Comparison of ENCODE assay signal across 8 mouse cellular contexts in genomic region chr10:88730571-88731495, GRCm38 (mm10). TPM values are rescaled to one million over a fixed set of nuclear protein-coding genes. Genes with fewer than 3 reads are reported as not detected.
DNase-seq lines count a peak whose midpoint lies in the region; ATAC-seq and TF ChIP-seq lines count a peak whose summit lies in the region.

TSS of gene Arl1 (plus strand) at chr10:88730858.

- TF ChIP-seq CTCF in liver, embryonic 14.5 days (IDR thresholded peaks at IDR 0.05; ENCODE audit: low read depth) = peak; percentile 8; the same call in 1 of the 2 replicates
- TF ChIP-seq CTCF in stomach, postnatal 0 days (IDR thresholded peaks at IDR 0.05; ENCODE audit: low read depth) = peak; percentile 45

- TF ChIP-seq EP300 in liver, embryonic 14.5 days (IDR thresholded peaks at IDR 0.05; ENCODE audit: low read depth) = no peak
- no peak for TF ChIP-seq EP300 in stomach, postnatal 0 days (optimal IDR thresholded peaks at IDR 0.05)

- H3K4me3 ChIP-seq in forebrain, embryonic 10.5 days = peak within 1 kb of the TSS; percentile 96
- H3K4me3 ChIP-seq in heart, embryonic 15.5 days = peak within 1 kb of the TSS; percentile 99
- peak within 1 kb of the TSS; percentile 80 to 83 for H3K4me3 ChIP-seq in liver, embryonic 14.5 days (ENCODE audit: insufficient read depth in 1 of 2, low read depth in 2 of 2, low read length in 2 of 2)
- H3K4me3 ChIP-seq in neural tube, embryonic 11.5 days (ENCODE audit: low read depth, low read length) = peak within 1 kb of the TSS; percentile 98
- peak within 1 kb of the TSS; percentile 97 for H3K4me3 ChIP-seq in stomach, postnatal 0 days (ENCODE audit: low read depth, low read length)

- under 1% methylated on average over 65 of the region's 65 CpGs for WGBS in forebrain, embryonic 10.5 days
- 1% methylated on average over 65 of the region's 65 CpGs for WGBS in heart, embryonic 15.5 days
- WGBS in liver, embryonic 14.5 days (ENCODE audit: insufficient replicate concordance) = under 1% methylated on average over 63 of the region's 65 CpGs
- under 1% methylated on average over 65 of the region's 65 CpGs for WGBS in neural tube, embryonic 11.5 days
- under 1% methylated on average over 65 of the region's 65 CpGs for WGBS in stomach, postnatal 0 days

- no peaks in the 10 kb centered on the region for H3K9me3 ChIP-seq in forebrain, embryonic 10.5 days
- no peaks in the 10 kb centered on the region for H3K9me3 ChIP-seq in heart, embryonic 15.5 days (replicated peaks)
- H3K9me3 ChIP-seq in liver, embryonic 14.5 days (ENCODE audit: control insufficient read depth, low read length) = no peaks in the 10 kb centered on the region
- no peaks in the 10 kb centered on the region for H3K9me3 ChIP-seq in neural tube, embryonic 11.5 days (ENCODE audit: control insufficient read depth, low read length)
- no peaks in the 10 kb centered on the region for H3K9me3 ChIP-seq in stomach, postnatal 0 days (ENCODE audit: control insufficient read depth, low read length)

- H3K4me2 ChIP-seq in heart, embryonic 15.5 days = peak within 1 kb of the TSS; percentile 93
- H3K4me2 ChIP-seq in liver, embryonic 14.5 days (ENCODE audit: low read depth) = peak within 1 kb of the TSS; percentile 86
- peak within 1 kb of the TSS; percentile 92 for H3K4me2 ChIP-seq in neural tube, embryonic 11.5 days (ENCODE audit: low read depth)
- H3K4me2 ChIP-seq in stomach, postnatal 0 days (replicated peaks; ENCODE audit: low read depth) = peak within 1 kb of the TSS; percentile 77

- peak; percentile 66 for ATAC-seq in CD4-positive, CD25-positive, alpha-beta regulatory T cell, adult 4 months
- peak; percentile 96 for ATAC-seq in heart, embryonic 15.5 days (replicated peaks; ENCODE audit: insufficient number of reproducible peaks, insufficient read depth, low FRiP score, low read depth)
- ATAC-seq in liver, embryonic 14.5 days (ENCODE audit: insufficient read depth) = peak; percentile 87
- ATAC-seq in neural tube, embryonic 11.5 days (ENCODE audit: insufficient read depth, low FRiP score, low TSS enrichment) = peak; percentile 90
- peak; percentile 95 for ATAC-seq in stomach, postnatal 0 days (ENCODE audit: low FRiP score, low TSS enrichment)

- peaks cover 17% of the 10 kb centered on the region for H3K4me1 ChIP-seq in forebrain, embryonic 10.5 days
- H3K4me1 ChIP-seq in heart, embryonic 15.5 days (replicated peaks) = peaks cover 12% of the 10 kb centered on the region
- peaks cover 6 to 8% of the 10 kb centered on the region in 2 experiments for H3K4me1 ChIP-seq in liver, embryonic 14.5 days (replicated peaks; ENCODE audit: control insufficient read depth in 2 of 2, insufficient read depth in 2 of 2, low read length in 1 of 2)
- peaks cover 10% of the 10 kb centered on the region for H3K4me1 ChIP-seq in neural tube, embryonic 11.5 days (ENCODE audit: control insufficient read depth, insufficient read depth, low read length)
- H3K4me1 ChIP-seq in stomach, postnatal 0 days (replicated peaks; ENCODE audit: control insufficient read depth, insufficient read depth) = no peaks in the 10 kb centered on the region

- no peaks in the 10 kb centered on the region for H3K27me3 ChIP-seq in forebrain, embryonic 10.5 days (ENCODE audit: poor library complexity, severe bottlenecking)
- H3K27me3 ChIP-seq in heart, embryonic 15.5 days = peaks cover 6% of the 10 kb centered on the region
- no peaks in the 10 kb centered on the region for H3K27me3 ChIP-seq in liver, embryonic 14.5 days (ENCODE audit: control insufficient read depth, insufficient read depth, low read length)
- H3K27me3 ChIP-seq in neural tube, embryonic 11.5 days (ENCODE audit: control insufficient read depth, insufficient read depth, low read length) = no peaks in the 10 kb centered on the region
- H3K27me3 ChIP-seq in stomach, postnatal 0 days (ENCODE audit: control insufficient read depth, insufficient read depth, low read length) = no peaks in the 10 kb centered on the region

- peak; percentile 67 for DNase-seq in c-Kit-negative CD71-positive TER-119-positive erythroid progenitor cells, embryonic 14.5 days (ENCODE audit: low read depth, low spot score)
- peak; percentile 90 for DNase-seq in forebrain, embryonic 10.5 days (ENCODE audit: extremely low spot score, low spot score)
- peak; percentile 93 to 97 for DNase-seq in kidney, postnatal 25 days
- DNase-seq in liver, embryonic 14.5 days (ENCODE audit: low read depth in 3 of 3, low spot score in 3 of 3) = peak; percentile 65 to 68 (median 66)
- peak; percentile 91 for DNase-seq in neural tube, embryonic 11.5 days (ENCODE audit: low spot score)
- DNase-seq in stomach, postnatal 0 days (ENCODE audit: low spot score) = peak; percentile 94

- peak within 1 kb of the TSS; percentile 92 for H3K27ac ChIP-seq in forebrain, embryonic 10.5 days
- peak within 1 kb of the TSS; percentile 86 for H3K27ac ChIP-seq in heart, embryonic 15.5 days
- peak within 1 kb of the TSS; percentile 26; the same call in 1 of the 2 replicates for H3K27ac ChIP-seq in liver, embryonic 14.5 days
- peak within 1 kb of the TSS; percentile 17; the same call in 1 of the 2 replicates for H3K27ac ChIP-seq in neural tube, embryonic 11.5 days (ENCODE audit: low read depth, low read length)
- H3K27ac ChIP-seq in stomach, postnatal 0 days (replicated peaks) = peak within 1 kb of the TSS; percentile 93

- H3K9ac ChIP-seq in heart, embryonic 15.5 days = peak within 1 kb of the TSS; percentile 98
- H3K9ac ChIP-seq in liver, embryonic 14.5 days (replicated peaks) = peak within 1 kb of the TSS; percentile 83
- H3K9ac ChIP-seq in neural tube, embryonic 11.5 days (ENCODE audit: low read length) = peak within 1 kb of the TSS; percentile 93
- H3K9ac ChIP-seq in stomach, postnatal 0 days (ENCODE audit: low read length) = peak within 1 kb of the TSS; percentile 98

- H3K36me3 ChIP-seq in forebrain, embryonic 10.5 days (replicated peaks) = peaks cover 6% of the 10 kb centered on the region; the same call in 1 of the 2 replicates
- H3K36me3 ChIP-seq in heart, embryonic 15.5 days = no peaks in the 10 kb centered on the region
- no peaks in the 10 kb centered on the region for H3K36me3 ChIP-seq in liver, embryonic 14.5 days (replicated peaks; ENCODE audit: control insufficient read depth, insufficient read depth, low read depth)
- H3K36me3 ChIP-seq in neural tube, embryonic 11.5 days (ENCODE audit: control insufficient read depth, insufficient read depth, low read length) = no peaks in the 10 kb centered on the region
- no peaks in the 10 kb centered on the region for H3K36me3 ChIP-seq in stomach, postnatal 0 days (ENCODE audit: control insufficient read depth, insufficient read depth, low read length)

RNA-seq across cellular contexts. Expression of gene Arl1, which starts in this region (rescaled TPM):
- 10 to 100 TPM; 50.0 to 54.4 TPM for polyA plus RNA-seq in CD4-positive, CD25-positive, alpha-beta regulatory T cell, adult 4 months (2017; shearing (Covaris generic))
- 157 TPM in 2 replicates for polyA plus RNA-seq in forebrain, embryonic 10.5 days (2016; fragmentation: Nextera tagmentation; extraction: Ambion mirVana)
- polyA plus RNA-seq in heart, embryonic 15.5 days (2015; fragmentation: Nextera tagmentation; extraction: Ambion mirVana) = 131 and 143 TPM in 2 replicates
- polyA plus RNA-seq in liver, embryonic 14.5 days (2012; rRNA removed) = 16.0 and 23.7 TPM in 2 replicates
- 57.6 and 59.2 TPM in 2 replicates for polyA plus RNA-seq in liver, embryonic 14.5 days (2014; fragmentation: Nextera tagmentation; extraction: Ambion mirVana)
- polyA plus RNA-seq in neural tube, embryonic 11.5 days (2014; fragmentation: Nextera tagmentation; extraction: Ambion mirVana) = 161 and 166 TPM in 2 replicates
- polyA plus RNA-seq in stomach, postnatal 0 days (2015; fragmentation: Nextera tagmentation; extraction: Ambion mirVana) = 176 and 183 TPM in 2 replicates

Comparison
In these comparisons a context has a peak if more than half of its experiments do, and no peak if none do; other contexts are left out.
1. Peak in every context shown above with its lines: DNase-seq, ATAC-seq, H3K4me3 ChIP-seq and H3K27ac ChIP-seq.
2. H3K27ac ChIP-seq: peak in every context shown above with its lines; median percentile 93 in stomach, postnatal 0 days; 92 in forebrain, embryonic 10.5 days; 86 in heart, embryonic 15.5 days; 26 in liver, embryonic 14.5 days; 17 in neural tube, embryonic 11.5 days.